Mouse (Mus musculus) bone marrow macrophage, adult 2 months (primary cell): ENCODE data around the gene Pcca.

ENCODE experiments used
- CTCF ChIP-seq: IDR thresholded peaks from 2 replicates; pipeline ENCODE4 v1.5.1; 2012; ENCODE audit warnings: low read depth, mild to moderate bottlenecking, low read length, moderate library complexity
- POLR2A ChIP-seq: IDR thresholded peaks from 2 replicates; pipeline ENCODE4 v1.6.1; 2012; ENCODE audit warnings: mild to moderate bottlenecking, low read depth, low read length, borderline replicate concordance

DNA sequence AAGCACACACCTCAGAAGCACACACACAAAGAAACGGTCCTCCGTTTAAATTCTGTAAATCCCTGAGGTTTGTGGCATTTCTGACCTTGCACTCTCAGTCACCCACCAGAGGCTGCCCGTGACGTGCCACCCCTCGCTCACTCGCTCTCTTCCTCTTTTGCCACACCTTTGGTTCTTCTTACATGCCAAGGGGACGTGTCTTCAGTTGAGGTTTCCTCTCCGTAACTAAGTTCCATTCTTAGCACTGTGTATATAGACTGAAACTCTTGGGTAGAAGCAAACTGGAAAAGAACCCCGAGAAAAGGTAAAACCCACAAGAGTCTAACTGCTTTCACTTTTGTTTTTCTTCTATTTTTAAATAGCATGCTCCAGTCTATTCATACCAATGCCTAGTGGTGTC is 23.2 kb downstream of the Pcca start:
- TF ChIP-seq CTCF: no peak
- no peak for TF ChIP-seq POLR2A
